Mouse (Mus musculus): ENCODE measurements around the gene Taok2.
"Not testable (repeated sequence)": the region's sequence is repeated elsewhere in the genome, so short reads cannot be mapped to it uniquely, and the experiment has no call there.

The Taok2 gene

GRCm38 (mm10) chr7:126884286-126885164, at the start of gene Taok2:
Gene Taok2 (minus strand): TSS chr7:126884703.
- peak; percentile 99 for DNase-seq

GRCm38 (mm10) chr7:126932652-126933051, 48.1 kb upstream of the Taok2 start:
- no peak for DNase-seq

DNA sequence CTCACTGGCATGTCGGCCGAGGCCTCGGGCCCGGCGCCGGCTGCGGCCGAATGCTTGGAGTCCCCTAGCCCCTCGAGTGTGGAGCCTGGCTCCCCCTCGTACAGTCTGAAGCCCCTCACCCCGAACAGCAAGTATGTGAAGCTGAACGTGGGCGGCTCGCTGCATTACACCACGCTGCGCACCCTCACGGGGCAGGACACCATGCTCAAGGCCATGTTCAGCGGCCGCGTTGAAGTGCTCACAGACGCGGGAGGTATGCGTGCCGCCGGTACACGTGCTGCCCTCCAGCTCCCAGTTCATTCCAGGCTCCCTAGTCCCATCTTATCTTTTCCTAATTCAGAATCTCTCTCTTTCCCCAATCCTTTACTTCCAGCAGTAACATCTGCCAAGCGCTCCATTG, 44.5 kb upstream of the Taok2 start:
- DNase-seq = no peak

DNA sequence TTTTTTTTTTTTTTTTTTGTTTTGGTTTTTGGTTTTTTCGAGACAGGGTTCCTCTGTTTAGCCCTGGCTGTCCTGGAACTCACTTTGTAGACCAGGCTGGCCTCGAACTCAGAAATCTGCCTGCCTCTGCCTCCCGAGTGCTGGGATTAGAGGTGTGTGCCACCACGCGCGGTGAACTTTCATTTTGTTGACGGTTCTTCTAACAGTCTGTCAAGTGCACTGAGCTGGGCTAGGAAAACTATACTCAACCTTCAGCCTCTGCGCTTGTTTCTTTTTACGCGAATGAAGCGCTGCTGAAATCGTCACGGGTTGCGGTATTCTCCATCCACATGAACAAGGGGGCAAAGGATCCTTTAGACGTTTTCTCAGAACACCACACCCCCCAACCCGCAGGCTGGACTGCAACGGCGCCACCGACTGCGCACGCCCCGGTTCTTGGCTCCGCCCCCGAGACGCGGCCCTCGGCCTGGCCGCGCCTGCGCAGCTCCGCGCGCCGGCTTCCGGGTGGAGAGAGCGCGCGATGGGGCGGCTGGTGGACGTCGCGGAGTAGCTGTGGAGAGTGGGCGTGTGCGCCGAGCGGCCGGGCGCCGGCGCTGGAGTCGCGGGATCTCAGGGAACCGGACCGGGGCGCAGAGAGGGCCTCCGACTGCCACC, 44.0 kb upstream of the Taok2 start, which contains the start of gene Kctd13:
Gene Kctd13 (plus strand): TSS at position 496 of the 654 bp plus-strand sequence.
- DNase-seq = peak; percentile 90

DNA sequence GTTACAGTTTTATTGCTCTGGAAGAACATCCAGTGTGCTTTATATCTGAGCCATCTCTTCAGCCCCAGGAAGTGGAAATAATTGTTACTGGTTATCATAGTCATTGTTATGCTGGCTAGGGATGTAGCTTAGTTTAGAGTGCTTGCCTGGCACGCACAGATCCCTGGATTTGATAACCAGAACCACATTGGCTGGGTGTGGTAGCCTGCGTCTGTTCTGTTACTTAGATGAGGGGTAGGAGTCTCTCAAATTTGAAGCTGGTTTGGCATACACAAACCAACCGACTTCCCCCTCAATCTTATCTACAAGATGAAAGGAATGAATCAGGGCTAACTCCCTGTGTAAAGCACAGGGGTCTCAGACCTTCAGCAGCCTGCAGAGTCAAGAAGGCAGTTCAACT, 41.8 kb upstream of the Taok2 start:
- DNase-seq = no peak

- no peak for DNase-seq
These were observed 39.5 kb upstream of the Taok2 start for GRCm38 (mm10) chr7:126923999-126924398.

- DNase-seq = no peak
These were observed 38.1 kb upstream of the Taok2 start, which contains the start of gene Tmem219 for GRCm38 (mm10) chr7:126922624-126923060. Gene Tmem219 (minus strand): TSS chr7:126922917.

DNA sequence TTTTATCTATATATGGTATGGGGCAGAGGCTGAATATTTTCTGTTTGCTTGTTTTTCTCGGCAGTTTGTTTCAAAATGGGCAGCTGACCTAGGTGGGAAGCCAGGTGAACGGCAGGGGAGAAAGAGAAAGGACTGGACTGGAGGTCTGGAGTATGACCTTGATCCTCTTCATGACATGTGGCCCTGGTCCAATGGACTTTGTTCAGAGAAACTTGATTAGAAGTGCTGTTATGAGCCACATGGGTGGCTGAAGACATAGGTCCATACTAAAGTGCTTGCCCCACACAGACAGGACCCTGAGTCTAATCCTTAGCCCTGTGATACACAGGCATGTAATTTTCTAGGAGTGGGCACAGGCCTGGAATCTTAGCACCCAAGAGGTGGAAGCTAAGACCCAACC, 37.1 kb upstream of the Taok2 start:
- no peak for DNase-seq

DNA sequence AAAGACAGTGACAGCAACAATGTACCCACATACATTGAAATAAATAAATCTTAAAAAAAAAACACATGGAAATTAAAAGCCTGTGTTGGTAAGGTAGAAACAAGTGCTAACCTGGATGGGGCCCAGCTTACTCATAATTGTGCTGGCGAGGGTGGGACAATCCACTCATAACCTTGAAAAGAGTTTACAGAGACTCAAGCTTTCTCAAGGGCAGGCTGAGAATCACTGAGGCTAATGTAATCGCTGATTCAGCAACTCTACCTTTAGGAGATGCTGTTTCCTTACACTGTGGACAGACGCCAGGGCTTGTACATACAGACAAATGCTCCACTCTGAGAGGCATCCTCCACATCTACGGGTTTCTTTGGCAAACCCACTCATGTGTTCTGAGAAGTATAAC, 35.5 kb upstream of the Taok2 start:
- no peak for DNase-seq

GRCm38 (mm10) chr7:126918356-126918755, 33.9 kb upstream of the Taok2 start:
- not testable (repeated sequence) for DNase-seq

DNA sequence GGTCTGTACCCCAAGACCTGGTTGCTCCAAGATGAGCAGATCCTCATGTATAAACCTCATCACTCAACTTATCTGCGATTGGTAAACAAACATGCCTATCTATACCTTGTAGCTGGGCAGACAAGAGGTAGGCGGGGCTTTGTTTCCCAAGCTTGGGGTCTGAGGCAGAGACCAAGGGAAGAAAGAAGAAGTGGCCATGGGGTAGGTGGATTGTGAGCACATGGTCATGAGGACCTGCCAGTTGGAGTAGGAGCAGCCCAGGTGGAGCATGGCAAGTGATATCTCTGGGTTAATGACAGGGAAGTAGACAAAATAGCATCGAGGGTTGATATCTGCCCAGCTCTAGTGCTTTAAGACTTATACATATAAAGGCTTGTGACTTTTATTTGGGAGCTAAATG, 30.3 kb upstream of the Taok2 start:
- DNase-seq = no peak

GRCm38 (mm10) chr7:126905590-126905989, 21.1 kb upstream of the Taok2 start:
- DNase-seq = no peak

GRCm38 (mm10) chr7:126899781-126900180, 15.3 kb upstream of the Taok2 start:
- not testable (repeated sequence) for DNase-seq

- peak; percentile 94 for DNase-seq
These were observed 13.8 kb upstream of the Taok2 start for GRCm38 (mm10) chr7:126898102-126898990.

GRCm38 (mm10) chr7:126897390-126898101, 13.0 kb upstream of the Taok2 start:
- DNase-seq = no peak

DNA sequence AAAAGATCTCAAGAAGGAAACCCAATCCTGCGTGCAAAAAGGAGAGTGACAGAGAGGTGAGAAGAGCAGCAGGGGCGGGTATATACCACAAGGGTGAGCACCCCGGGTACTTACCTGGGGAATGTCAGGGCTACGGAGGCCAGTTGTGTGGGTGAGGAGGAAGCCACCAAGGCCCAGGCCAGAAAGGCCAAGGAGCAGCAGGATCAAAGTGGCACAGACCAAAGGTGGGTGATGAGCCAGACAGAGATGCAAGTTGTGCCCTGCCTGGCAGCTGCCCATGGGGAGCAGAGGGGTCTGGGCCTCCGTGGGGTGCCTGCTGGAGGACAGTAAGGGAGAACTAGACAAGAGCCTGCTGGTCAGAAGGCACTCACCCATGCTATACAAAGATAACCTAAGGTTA, 12.4 kb upstream of the Taok2 start:
- peak; percentile 48 for DNase-seq

- DNase-seq = no peak
These were observed 4.3 kb upstream of the Taok2 start for GRCm38 (mm10) chr7:126888852-126889251.

GRCm38 (mm10) chr7:126887281-126887680, 2.8 kb upstream of the Taok2 start:
- DNase-seq = no peak

- peak; percentile 61 for DNase-seq
These were observed 747 bp downstream of the Taok2 start for GRCm38 (mm10) chr7:126883731-126884181.

DNA sequence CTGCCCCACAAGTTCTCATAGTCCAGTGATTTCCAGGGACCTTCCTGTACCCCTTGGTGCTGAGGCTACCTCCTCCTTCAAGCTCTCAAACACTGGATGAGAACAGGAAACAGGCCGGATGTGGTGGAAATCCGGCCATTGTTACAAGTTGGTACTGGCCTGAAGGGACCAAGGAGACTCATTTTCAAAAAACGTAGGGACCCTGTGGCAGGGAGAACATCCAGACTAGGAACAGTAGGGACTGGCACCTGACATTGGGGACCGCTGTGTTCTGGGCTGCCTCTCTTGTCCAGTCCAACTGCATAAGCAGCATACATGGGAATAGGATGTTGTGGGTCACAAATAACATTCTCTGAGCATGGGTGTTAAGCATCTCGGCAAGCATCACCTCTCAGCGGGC, 3.5 kb downstream of the Taok2 start:
- no peak for DNase-seq

DNA sequence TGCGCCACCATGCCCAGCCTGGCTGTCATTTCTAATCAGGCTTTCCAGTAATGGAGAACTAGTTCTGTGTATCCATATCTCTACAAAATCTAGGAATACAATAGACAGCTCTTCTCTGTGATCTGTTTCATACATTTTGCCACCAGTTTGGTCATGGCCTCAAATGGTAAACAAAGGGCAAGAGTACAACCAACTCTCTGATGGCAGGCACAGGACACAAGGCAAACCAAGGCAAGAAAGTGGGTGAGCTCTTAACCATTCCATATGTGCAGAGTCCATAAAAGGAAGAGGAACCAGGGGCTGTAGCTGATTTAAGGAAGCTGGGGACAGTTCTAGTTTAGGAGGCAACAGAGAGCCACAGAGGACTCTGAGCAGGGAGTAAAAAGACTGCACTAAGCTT, 7.3 kb downstream of the Taok2 start:
- no peak for DNase-seq

GRCm38 (mm10) chr7:126870520-126870891, 14.0 kb downstream of the Taok2 start:
- DNase-seq = no peak

Data from cerebellum, adult 11-12 months (tissue).